Mouse (Mus musculus): ENCODE data around the gene Hoxa7.

Gene Hoxa7

DNA sequence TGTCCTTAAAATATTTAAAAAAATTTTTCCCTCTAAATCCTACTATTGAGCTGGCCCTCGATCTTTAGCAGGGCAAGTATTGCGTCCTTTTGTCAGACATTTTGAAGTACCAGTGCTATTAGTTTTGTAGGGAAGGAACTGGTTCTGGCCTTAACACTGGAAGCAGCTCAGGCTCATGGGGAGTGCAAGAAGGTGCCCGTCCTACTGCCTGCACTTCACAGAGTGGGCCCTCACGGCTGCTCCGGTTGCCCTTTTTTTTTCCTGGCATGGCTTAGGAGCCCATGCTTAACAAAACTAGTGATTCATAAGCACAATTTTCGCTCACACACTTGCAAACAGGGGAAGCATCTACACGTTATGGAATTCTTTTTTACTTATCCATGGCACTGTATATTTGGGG is 17.3 kb upstream of the Hoxa7 start:
- DNase-seq: no peak

DNA sequence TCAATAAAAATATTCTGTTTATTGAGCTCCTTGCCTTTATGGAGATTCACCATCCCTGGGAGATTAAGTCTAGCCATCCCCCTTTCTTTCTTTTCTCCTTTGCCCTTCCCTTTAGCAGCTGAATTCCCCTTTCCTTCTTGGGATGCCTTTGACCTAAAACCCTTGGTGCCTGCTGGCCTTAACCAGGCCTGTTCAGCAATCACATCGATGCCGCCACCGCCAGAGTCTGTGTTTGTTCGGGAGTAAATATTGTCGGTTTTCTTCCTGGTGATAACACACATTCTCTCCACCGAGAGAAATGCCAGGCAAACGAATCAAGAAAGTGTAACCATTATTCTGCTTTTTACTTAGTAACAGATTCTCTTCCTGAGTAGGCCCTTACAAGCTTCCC is 16.5 kb upstream of the Hoxa7 start:
- DNase-seq: no peak

DNA sequence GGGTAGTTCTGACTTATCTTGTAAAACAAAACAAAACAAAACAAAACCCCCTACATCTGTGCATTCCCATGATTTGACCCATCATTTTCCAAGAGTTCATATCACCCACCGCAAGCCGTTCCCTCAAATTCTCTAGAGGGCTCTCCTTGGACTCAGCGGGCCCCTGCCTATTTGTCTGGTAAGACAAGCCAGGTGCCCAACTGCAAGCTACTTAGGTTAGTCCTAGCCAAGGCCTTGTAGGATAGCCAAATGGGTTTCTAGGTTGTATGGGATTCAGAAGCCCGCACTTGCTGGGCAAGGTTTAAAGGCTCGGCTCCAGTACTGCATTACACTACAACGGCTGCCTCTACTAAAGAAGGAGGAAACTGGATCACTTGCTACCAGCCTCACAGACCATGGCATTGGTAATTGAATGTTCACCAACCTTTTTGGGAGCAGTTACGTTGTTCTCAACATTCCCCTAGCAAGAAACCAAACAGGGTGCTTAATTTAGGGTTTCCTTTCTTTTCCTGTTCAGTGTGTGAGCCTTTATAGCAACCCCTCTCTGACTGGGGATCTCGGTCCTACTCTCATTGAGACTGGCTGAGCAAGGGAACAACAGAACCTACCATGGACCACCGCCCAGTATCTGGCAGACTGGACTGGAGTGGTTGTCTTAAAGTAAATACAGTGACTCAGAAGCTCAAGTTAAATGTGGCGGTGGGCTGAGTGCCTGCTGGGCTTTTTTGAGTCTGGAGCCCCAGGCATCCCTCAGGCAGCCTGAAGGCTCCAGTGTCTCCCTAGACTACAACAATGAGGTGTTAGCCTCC is 15.9 kb upstream of the Hoxa7 start:
- no peak for DNase-seq

DNA sequence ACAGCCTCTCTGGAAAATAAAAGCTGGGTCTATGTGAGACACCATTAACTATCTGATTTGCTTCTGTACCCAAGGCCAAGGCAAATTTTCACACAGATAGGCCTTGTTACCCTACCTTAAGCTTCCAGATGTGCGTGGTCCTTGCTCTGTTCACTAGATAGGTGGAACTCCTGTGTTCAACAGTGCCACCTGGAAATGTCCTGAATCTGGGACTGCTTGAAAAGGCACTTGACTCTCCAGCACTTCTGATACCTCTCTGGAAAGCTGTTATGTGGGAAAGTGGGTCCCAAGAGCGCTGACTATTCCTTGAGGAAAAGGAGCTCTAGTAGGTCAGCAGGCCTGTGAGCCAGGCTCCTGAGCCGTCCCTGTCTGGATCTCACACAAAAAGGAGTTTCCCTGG is 15.2 kb upstream of the Hoxa7 start:
- DNase-seq: no peak

DNA sequence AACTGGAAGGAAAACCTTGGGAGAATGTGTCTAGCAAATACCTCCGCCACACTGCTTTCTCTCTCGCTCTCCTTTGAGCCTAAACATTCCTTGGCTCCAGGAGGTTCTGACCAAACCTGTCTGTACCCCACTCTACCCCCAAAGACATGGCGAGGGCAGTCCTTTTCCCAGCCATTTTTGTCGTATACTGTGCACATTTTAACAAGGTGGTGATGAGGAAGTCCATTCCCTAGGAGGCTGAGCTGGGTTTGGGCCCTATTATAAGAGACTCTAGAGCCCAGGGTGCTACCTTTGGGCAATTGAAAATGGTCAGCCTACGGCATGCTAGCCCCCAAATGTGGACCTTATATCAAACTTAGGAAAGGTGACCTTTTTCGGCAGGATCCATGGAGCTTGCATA is 14.2 kb upstream of the Hoxa7 start:
- DNase-seq: no peak

DNA sequence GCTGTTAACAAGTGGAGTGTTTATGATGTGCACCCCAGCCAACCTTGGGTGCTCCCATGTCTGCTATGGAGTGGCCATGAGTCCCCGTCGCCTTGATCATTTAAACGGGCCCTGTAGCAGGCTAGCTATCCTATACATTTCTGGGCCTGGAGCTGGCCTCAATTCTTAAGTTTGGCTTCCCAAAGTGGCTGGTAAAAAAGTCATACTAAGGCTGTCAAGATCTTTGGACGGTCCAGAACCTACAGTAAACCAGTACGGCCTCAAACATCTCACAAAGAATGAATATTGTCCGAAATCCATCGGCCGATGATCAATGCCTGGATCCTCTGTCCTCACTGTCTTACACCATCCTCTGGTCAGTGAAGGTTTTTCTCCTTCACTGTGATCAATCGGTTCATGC is 13.6 kb upstream of the Hoxa7 start:
- no peak for DNase-seq

DNA sequence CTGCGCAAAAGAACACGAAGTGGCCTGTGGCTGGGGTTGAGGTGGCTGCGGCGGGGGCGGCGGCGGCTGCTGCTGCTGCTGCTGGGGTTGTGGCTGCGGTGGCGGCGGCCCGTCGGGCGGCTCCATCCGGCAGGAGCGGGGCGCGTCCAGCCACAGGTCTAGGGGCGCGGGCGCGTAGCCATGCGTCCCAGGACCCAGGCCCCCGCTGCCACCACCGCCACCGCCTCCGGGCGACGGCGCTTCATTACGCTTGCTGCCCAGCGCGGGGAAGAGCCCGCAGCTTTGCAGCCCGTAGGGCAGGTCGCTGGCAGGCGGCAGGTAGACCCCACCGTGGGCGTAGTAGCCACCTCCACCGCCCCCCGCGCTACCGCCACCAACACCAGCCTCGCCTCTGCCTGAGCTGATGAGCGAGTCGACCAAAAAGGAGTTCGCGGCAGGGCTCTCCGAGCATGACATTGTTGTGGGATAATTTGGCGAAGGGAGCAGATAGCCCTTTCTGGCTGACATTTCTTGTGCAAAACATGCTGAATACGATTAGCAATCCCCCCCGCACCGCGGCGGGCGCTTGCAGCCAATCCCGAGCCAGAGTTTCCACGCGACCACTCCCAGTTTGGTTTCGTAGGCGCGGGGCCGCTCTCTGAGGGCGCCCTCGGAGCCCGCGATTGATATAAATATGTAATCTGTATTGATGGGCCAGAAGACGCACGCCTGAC is 12.9 kb upstream of the Hoxa7 start:
- no peak for DNase-seq

DNA sequence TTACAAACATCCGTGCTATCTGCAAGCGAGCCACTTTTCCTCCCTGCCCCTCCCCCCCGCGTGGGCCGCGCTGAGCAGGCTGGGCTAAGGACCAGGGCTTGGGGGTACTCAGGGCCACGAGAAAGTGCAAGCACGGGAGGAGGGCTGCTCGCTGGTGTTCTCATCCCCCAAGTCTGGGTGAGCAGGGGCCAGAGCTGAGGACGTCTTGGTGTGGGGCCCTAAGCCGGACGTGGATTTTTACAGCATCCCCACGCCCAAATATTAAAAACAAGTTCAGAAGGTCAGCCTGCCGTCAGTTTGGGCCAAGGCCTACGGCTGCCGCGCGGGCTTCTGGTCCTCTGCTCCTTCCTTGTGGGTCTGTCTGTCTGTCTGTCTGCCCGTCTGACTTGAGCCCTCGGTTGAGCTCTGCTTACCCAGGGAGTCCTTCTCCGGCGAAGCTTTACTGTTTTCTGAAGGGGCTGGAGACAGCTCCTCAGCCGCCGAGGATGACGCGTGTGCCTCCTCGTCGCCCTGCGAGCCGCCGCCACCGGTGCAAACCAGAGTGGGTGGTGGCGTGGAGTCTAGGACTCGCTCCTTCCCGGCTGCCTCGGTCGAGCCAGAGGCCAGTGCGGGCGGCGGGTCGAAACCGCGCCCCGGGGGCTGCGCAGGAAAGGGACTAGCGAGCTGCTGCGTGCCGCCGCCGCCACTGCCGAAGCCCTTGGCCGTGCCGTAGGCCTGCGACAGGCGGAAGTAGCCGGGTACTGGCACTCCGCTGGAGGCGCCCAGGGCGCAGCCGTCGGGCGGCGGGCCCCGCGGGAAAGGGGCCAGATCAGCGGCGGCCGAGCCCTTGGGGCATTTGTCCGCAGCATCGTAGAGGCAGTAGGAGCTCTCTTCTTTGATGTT is 12.1 kb upstream of the Hoxa7 start:
- no peak for DNase-seq

DNA sequence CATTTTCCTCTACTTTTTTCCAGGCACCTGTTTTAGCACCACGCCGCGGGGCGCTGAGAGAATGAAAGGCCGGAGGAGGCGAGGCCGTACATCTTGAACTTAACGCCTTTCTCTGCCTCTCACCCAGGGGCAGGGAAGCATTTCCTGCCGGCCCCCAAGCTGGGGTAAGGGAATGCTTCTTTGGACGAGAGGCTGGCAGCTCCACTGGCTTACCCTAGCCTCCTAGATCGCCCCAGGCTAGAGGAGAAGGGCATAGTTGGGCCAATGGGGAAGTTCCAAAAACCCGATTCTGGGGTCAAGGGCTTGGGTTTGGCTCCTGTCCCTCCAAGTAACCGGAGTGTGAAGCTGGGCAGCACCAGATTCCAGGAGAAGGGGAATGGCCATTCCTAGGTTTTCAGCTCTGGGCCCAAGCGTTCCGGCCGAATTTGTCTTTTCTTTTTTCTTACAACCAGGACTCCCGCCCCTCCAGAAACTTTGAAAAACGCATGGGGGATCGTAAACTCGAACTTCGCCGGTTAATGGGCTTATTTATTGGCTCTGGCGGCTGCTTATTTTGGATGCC is 11.4 kb upstream of the Hoxa7 start:
- no peak for DNase-seq

DNA sequence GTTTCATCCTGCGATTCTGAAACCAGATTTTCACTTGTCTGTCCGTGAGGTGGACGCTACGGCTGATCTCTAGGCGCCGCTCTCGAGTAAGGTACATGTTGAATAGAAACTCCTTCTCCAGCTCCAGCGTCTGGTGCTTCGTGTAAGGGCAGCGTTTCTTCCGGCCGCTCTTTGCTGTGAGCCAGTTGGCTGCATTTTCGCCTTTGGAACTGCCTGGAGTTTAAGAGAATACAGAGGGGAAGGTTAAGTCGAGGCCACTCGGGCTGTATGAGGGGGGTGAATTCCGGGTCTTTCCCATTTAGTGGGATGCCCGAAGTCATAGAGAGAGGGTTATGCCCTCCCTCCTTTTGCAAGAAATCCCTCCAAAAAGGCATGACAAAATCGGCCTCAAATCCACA is 10.9 kb upstream of the Hoxa7 start:
- no peak for DNase-seq

DNA sequence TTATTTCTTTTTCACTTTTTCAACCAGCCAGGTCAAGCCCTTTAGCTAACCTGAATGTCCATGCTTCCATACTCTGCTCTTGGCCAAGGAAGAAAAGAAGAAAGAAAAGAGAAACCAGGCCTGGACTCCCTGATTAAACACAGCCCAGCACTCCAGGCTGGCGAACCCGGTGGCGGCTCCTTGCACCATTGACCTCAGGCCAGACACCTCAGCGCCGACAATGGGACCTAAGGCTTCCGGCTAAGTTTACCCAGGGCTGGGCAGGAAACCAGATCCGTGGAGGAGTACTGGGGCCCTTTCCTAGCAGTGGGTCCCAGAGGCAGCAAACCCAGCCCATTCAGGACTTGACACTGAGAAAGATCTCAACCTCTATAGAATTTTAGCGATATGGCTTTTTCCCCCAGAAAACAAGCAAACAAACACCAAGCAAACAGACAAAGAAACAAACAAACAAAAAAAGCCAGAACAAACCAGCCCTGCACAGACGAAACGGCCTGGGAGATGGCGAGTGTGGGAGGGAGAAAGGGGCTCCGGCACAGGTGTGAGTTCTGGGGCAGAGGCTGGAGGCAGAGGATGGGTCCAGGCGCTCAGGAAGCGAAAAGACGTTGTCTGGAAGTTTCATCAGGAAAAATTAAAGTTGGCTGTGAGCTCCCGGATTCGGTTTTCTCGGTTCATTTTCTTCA is 10.4 kb upstream of the Hoxa7 start:
- no peak for DNase-seq

DNA sequence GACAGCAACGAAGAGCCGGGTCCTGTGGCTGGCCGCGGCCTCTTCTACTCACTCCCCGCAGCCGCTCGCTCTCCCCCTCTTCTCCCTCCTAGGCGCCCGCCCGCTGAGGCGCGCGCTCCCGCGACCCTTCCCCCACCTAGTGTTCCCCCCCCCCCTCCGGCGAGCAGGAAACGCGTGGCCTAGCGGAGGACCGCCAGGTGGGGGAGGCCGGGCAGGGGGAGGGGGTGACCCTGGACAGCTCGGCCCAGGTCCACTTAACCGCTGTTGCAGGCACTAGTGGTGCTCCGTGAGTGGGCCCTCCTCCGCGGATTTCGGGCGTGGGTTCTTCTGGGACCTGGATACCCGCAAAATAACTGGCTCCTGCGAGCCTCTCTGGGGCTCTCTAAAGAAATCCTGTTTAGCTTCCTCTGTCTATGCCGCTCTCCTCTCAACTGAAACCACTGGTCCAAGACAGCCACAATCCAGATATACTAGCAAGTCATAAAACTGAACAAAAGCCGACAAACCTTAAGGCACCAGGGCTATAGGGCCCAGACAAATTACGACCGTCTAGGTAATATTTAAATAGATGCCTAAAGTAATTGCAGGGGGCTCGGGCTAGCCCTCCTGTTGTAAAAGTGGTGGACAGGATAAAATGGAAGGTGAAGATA is 9.0 kb upstream of the Hoxa7 start, which contains the start of gene Hoxa9:
Hoxa9 (minus strand) TSS at position 574 of the 650 bp plus-strand sequence.
- DNase-seq: no peak

DNA sequence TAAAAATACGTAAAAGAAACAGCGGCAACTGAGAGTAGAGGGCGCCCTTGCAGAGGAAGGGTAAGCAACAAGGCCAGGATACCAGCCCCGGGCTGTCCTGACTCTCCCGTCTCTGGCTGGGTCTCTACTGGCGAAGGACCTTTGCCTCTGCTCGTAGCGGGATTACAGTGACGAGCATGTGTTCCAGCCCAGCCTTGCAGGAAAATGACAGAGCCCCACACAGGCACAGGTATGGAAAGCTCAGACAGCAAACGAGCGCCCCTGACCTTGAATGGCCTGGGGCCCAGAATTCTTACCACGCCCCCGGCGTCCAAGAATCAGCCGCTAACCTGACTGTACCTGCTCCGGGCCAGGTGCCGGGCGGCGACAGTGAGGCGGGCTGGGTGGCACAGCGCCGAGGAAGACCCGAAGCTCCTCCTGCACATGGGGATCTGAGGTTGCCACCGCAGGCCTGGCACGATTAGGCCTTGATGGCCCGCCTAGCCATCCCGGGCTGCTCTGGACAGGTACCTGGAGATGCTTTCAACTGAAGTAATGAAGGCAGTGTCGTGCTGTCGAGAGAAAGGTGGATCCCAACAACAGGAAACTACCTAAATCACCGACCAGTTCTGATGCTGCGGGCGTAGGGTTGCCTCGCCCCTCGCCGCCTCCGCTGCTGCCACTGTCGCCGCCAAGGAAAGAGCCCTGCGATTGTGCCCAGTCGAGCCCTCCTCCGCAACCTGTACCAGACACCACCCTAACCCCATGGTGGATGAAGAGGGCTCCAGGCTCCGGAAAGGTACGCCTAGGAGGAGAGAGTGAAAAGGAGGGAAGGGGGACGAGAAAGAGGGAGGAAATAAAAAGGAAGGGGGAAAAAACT is 8.1 kb upstream of the Hoxa7 start:
- no peak for DNase-seq

DNA sequence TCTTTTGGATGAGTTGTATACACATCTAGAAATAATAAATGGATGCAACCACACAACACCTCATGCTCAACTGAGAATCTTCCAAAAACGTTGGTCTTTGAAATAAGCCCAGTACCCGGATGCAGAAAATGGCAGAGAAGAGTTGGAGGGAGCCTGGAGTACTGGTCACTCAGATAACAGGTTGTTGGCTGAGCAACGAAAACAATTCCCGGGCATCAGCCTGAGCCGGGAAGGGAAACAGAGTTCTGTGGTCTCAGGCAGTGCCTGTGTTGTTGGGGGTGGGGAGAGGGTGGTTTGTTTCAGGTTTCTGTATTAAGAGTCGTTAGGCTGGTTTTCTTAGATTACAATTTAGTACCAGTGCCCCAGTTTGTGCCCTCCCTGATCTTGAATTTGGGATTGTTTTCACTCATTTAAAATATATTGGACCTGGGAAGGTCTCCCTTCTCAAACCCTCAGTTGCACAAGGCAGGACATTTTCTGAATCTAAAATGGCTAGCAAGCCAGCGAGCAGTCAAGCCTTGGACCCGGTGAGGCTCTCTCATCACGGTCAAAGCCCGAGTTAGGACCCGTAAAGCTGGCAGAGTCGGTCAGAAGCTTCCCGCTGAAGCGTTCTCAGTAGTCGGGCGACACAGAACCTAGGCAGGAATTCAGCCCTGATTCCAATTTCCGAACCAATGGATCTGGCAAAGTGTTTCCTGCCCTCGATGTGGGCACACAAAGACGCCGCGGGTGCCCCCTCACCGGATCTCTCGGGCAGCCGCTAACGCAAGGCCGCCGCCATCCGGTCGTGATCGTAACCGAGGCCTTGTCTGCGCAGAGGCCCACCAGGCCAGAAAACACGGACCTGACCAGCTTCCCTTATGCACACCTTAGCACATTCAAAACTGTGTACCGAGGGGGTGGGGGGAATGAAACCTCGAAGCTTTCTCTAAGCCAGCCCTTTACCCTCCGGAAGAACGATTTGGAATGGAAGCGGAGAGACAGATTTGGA is 7.1 kb upstream of the Hoxa7 start:
- DNase-seq: no peak

DNA sequence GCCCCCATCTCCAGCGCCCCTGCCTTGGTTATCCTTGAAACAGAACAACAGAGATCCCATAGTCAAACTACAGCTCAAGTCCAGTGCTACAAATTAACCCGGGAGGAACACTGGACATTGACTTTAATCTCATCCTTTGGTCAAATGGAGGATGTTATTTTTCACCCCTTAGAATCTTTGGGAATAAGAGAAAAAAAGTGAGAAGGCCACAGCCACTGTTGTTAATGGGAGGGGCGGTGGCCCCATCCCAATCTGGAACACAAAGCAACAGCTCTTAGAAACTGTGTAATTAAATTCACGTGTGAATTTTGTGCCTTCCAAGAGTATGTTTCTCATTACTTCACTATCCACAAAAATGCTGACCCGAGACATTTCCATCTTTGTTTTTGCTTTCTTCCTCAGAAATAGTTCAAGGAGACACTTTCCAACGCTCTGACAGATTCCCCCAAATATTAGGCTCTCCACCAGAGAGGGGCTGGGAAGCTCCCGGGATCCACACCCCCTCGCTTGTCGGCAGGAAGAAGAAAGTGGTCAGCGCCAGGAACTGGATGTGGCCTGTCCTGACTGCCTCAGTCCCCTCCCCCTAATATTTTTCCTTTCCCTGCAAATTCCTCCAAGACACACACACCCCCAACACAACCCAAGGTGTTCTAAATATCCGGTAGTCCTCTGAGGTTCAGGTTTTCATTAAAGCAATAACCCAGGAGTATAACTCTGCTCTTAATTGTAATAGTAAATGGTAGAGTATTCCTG is 6.0 kb upstream of the Hoxa7 start:
- no peak for DNase-seq

DNA sequence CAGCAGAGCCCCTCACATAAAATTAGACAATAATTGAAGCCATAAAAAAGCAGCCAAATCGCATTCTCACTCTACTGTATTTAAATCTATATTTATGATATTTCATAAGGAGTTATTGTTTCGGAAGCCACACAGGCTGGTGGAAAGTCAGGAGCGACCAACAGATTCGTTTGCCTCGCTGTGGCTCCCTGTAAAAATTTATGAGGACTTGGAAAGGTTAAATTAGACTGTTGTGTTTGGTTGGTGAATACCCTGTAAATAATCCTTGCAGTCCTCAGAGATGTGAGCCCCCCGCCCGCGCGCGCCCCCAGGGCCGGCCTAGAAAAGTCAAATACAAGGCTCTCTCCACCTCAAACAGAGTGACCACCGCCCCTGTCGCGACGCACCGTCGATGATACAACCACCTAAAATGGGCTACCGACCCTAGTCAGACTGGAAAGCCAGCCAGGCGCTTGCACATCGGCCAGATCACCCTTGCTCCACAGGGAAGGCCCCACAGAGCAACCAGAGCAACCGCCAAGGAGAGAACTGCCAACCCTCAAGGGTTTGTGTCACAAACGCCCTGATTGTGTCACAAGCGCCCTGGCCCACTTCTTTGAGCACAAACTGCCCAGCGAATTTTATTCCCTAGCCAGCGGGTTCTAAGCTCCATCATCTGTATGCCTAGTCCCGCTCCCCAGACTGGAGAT is 5.1 kb upstream of the Hoxa7 start:
- no peak for DNase-seq

DNA sequence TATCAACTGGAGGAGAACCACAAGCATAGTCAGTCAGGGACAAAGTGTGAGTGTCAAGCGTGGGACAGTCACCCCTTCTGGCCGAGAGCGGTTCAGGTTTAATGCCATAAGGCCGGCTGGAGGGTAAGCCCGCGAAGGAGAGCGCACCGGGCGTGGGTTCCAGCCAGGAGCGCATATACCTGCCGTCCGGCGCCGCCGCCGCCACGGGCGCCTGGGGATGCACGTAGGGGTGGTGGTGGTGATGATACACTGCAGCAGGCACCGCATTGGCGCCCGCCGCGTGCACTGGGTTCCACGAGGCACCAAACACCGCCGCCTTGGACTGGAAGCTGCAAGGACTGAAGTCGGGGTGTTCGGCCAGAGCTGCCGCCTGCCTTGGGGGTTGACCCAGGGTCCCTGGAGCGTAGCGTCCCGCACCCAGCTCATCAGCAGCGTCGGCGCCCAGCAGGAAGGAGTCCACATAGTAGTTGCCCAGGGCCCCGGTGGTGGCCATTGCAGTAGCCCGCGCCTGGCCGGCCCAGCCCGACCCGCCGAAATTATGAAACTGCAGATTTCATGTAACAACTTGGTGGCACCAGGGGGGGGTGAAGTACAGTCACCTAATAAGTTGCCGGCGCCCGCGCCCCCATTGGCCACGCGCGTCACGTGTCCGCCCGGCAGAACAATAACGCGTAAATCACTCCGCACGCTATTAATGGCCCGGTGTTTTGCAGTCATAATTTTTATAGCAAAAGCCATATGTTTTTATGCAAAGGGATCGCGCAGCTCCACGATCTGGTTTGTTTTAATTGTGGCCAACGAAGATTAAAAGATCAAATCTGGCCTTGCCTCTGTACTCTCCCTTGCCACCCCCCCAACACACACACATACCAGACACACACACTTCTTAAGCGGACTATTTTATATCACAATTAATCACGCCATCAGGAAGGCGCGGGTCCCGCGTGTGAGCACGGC is 4.2 kb upstream of the Hoxa7 start:
- no peak for DNase-seq
